ENCODE assay signal across 9 mouse cellular contexts in genomic region chr2:28755451-28755850, GRCm38 (mm10). TPM values are rescaled to one million over a fixed set of nuclear protein-coding genes. Genes with fewer than 3 reads are reported as not detected.
DNase-seq lines count a peak whose midpoint lies in the region; ATAC-seq and TF ChIP-seq lines count a peak whose summit lies in the region.
"Had no signal": no experiment of that assay in that cellular context is flagged by ENCODE, and none has a peak within 500 bp of the region (broad histone marks: within the 10 kb centered on the region; RNA-seq: fewer than 3 reads in every experiment).

No protein-coding gene starts in this region.

- H3K4me2 ChIP-seq in lung, postnatal 0 days (replicated peaks; ENCODE audit: low read depth, low read length): no peak overlapping the region
- H3K4me2 ChIP-seq: midbrain, embryonic 12.5 days had no signal

- no peak for TF ChIP-seq EP300 in lung, postnatal 0 days (IDR thresholded peaks at IDR 0.05)

- no peaks in the 10 kb centered on the region for H3K9me3 ChIP-seq in lung, postnatal 0 days (ENCODE audit: low read length)
- H3K9me3 ChIP-seq: midbrain, embryonic 12.5 days had no signal

- no peaks in the 10 kb centered on the region for H3K27me3 ChIP-seq in lung, postnatal 0 days (replicated peaks; ENCODE audit: insufficient read depth, low read length)

- peak; percentile 74 to 83 for DNase-seq in CD8-positive naive resting alpha-beta T cell, adult 2 months (ENCODE audit: low read depth in 2 of 2, low spot score in 2 of 2)
- DNase-seq in adrenal gland, adult 18-20 months (ENCODE audit: low spot score in 2 of 2): peak; percentile 83 to 85
- peak; percentile 84 for DNase-seq in embryo, embryonic 10 days (ENCODE audit: low spot score)
- DNase-seq in gonadal fat pad, adult 2 months (ENCODE audit: low read depth): peak; percentile 14
- peak; percentile 60 to 88 for DNase-seq in layer of hippocampus, adult 18-20 months (ENCODE audit: low spot score in 2 of 2)
- DNase-seq in lung, postnatal 0 days (ENCODE audit: low spot score): peak; percentile 75
- peak; percentile 75 for DNase-seq in retina, postnatal 7 days (ENCODE audit: low read depth, low spot score)
- peak; percentile 55 for DNase-seq in urinary bladder, adult 2 months (ENCODE audit: low spot score)

- no peaks in the 10 kb centered on the region for H3K4me1 ChIP-seq in lung, postnatal 0 days (ENCODE audit: insufficient read depth, low read depth, low read length)

- H3K9ac ChIP-seq in lung, postnatal 0 days (replicated peaks; ENCODE audit: low read depth): no peak overlapping the region
- H3K9ac ChIP-seq: midbrain, embryonic 12.5 days had no signal

- no peak overlapping the region for H3K27ac ChIP-seq in lung, postnatal 0 days (ENCODE audit: low read length)
- H3K27ac ChIP-seq: midbrain, embryonic 12.5 days had no signal

- peak; percentile 37; the same call in 1 of the 2 replicates for ATAC-seq in lung, postnatal 0 days

- WGBS in lung, postnatal 0 days: 2% methylated on average over 7 of the region's 7 CpGs

- peak; percentile 88 for TF ChIP-seq CTCF in lung, postnatal 0 days (IDR thresholded peaks at IDR 0.05)

- H3K4me3 ChIP-seq in lung, postnatal 0 days (ENCODE audit: low read depth, low read length): no peak overlapping the region
- H3K4me3 ChIP-seq: midbrain, embryonic 12.5 days had no signal

- no peaks in the 10 kb centered on the region for H3K36me3 ChIP-seq in lung, postnatal 0 days (ENCODE audit: insufficient read depth, low read length)
- H3K36me3 ChIP-seq: midbrain, embryonic 12.5 days had no signal

RNA-seq across cellular contexts. Expression of gene Ak8, which starts 55.5 kb away (rescaled TPM):
- under 1 TPM; 0.38 to 0.63 TPM for total RNA-seq in adrenal gland, adult 18-20 months (2021)
- polyA plus RNA-seq in gonadal fat pad, adult 2 months (2012; rRNA removed): 4.5 and 5.1 TPM in 2 replicates
- 1 to 10 TPM in 1 of 2 experiments, under 1 TPM in 1; 0.87 to 1.2 TPM for total RNA-seq in layer of hippocampus, adult 18-20 months (2021)
- 8.7 and 10.9 TPM in 2 replicates for polyA plus RNA-seq in lung, postnatal 0 days (2015; fragmentation: Nextera tagmentation; extraction: Ambion mirVana)
- polyA plus RNA-seq in urinary bladder, adult 2 months (2012; rRNA removed): 0.77 and 0.92 TPM in 2 replicates

RNA-seq across cellular contexts. Expression of gene Spaca9, which starts 55.9 kb away (rescaled TPM):
- total RNA-seq in adrenal gland, adult 18-20 months (2021): 1 to 10 TPM in 1 of 2 experiments, under 1 TPM in 1; 0.60 to 1.2 TPM
- 11.4 and 15.2 TPM in 2 replicates for polyA plus RNA-seq in gonadal fat pad, adult 2 months (2012; rRNA removed)
- not detected for total RNA-seq in layer of hippocampus, adult 18-20 months (2021)
- 21.2 and 26.3 TPM in 2 replicates for polyA plus RNA-seq in lung, postnatal 0 days (2015; fragmentation: Nextera tagmentation; extraction: Ambion mirVana)
- polyA plus RNA-seq in urinary bladder, adult 2 months (2012; rRNA removed): 1.4 and 1.8 TPM in 2 replicates

Comparison
In these comparisons a context has a peak if more than half of its experiments do, and no peak if none do; other contexts are left out.
1. DNase-seq: peak in every context shown above with its lines; median percentile 84 in adrenal gland, adult 18-20 months; 84 in embryo, embryonic 10 days; 78 in CD8-positive naive resting alpha-beta T cell, adult 2 months; 75 in lung, postnatal 0 days; 75 in retina, postnatal 7 days; 74 in layer of hippocampus, adult 18-20 months; 55 in urinary bladder, adult 2 months; 14 in gonadal fat pad, adult 2 months.